Mouse (Mus musculus) R1 (cell line): ENCODE data around the gene Mknk1.
A peak's percentile ranks its signal among the peaks of the same experiment; 100 is the strongest.

Source experiments
- DNase-seq: peaks from one replicate; pipeline ENCODE4 v3.0.0-alpha.2; 2018; ENCODE audit warnings: low read depth, low spot score

Gene Mknk1

GRCm38 (mm10) chr4:115890553-115890952 lies 51.6 kb downstream of the Mknk1 start, which contains the start of gene 6430628N08Rik:
Gene 6430628N08Rik, plus strand, starts transcription at chr4:115890665.
- DNase-seq = no peak

- DNase-seq = peak; percentile 24
Measured at GRCm38 (mm10) chr4:115894281-115894680, 55.3 kb downstream of the Mknk1 start.

DNA sequence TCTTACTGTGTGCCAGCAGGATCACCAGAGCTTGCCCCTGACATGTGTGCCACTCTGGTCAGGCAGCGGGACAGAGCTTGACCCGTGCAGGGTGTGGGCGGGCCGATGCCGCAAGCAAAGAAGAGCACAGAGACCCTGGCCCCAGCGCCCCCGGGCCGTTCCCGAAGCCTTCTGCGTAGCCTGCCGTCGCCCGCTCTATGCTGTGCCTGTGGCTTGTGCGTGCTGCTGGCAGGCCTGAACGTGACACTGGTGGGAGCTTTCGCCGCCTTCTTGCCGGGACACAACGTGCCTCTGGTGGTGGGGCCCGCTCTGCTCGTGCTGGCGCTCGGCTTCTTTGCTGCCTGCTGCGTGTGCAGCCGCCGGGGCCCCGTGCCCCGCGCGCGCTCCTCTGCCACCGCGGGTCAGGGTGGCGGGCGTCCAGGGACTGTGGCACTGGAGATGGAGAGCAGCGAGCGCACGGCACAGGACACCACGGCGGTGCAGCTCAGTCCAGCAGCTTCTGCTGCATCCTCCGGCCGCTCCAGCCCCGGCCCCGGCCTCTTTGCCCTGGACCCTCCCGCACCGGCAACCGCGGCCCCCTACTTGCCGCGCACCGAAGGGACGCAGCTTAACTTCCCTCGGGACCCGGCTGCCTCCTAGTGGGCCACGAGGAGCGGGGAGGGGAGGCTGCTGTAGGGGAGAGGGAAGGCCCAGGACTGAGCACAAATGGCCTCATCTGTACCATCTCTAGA lies 59.1 kb downstream of the Mknk1 start:
- DNase-seq = peak; percentile 79

GRCm38 (mm10) chr4:115902816-115903215 lies 63.8 kb downstream of the Mknk1 start:
- DNase-seq = peak; percentile 68

- DNase-seq = no peak
Measured at GRCm38 (mm10) chr4:115904375-115904774, 65.4 kb downstream of the Mknk1 start.

DNA sequence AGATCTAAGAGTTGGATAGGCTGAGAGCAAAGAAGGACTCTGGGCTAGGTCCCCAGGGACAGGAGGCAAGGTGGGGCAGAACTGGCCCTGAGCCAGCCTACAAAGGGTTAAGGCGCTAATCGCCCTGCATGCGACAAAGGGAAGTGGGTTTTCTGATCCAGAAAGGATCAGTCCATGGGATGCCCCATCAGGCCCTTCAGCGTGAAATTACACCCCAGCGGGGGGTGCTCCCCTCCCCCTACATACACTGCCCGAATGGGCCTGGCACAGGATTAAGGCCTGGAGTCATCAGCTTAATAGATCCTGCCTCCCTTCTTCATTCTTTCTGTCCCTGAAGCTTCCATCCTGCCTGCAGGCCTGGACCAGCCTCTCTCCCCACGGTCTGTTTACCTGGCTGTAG lies 66.7 kb downstream of the Mknk1 start:
- no peak for DNase-seq

- DNase-seq = no peak
Measured at GRCm38 (mm10) chr4:115906791-115907190, 67.8 kb downstream of the Mknk1 start.

DNA sequence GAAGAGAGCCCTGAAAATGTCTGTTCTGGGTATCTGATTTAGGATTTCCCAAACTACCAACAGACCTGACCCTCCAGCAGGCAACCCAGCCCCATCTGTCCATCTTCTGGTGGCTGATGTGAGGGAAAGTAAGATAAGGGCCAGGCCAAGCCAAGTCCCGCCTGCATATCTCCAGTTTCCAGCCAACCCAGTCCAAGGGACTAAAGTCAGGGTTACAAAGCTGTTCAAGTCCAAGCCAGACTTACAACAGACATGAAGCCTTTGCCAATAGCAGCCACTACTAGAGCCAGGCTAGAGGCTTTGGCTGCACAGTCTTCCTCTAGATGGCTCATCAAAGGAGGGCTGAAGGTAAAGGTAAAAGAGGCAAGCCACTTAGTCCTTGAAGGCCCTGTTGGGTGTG lies 69.0 kb downstream of the Mknk1 start:
- no peak for DNase-seq

- DNase-seq = no peak
Measured at GRCm38 (mm10) chr4:115908641-115909040, 69.6 kb downstream of the Mknk1 start.

DNA sequence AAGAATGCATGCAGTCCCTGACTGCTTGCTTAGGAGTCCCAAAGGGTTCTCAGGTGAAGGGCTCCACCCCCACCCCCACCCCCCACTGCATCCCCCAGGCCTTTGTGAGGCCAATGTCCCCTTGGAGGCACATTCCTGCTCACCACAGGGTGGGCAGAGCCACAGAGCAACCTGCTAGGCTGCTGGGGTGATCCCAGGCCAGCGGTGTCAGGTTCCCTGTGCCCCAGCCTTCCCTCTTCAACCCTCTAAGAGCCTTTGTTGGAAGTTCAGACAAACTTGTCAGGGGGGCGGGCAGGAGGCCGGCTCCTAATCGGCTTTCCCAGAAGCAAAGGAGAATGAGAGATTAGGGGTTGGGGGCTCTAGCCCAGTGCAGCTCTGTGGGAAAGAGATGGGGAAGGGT lies 72.6 kb downstream of the Mknk1 start:
- no peak for DNase-seq

DNA sequence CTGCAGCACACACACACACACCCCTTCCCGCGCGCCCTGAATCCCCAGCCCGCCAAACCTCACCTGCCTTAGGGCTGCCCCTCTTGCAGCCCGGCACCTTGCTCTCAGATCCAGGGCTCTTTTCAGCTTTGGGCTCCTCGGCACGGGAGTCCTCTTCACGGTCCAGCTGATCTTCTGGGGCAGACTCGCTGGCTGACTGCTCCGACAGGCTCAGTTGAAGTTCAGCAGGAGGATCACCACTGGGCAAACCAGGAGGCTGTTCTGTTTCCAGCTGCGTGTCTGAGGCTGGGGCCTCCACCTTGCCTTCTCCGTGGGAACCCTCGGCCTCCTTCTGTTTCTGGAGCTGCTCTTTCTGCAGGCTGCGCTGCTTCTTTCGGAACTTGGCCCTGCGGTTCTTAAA lies 80.9 kb downstream of the Mknk1 start:
- DNase-seq = no peak

- DNase-seq = no peak
Measured at GRCm38 (mm10) chr4:115922688-115923087, 83.7 kb downstream of the Mknk1 start.

DNA sequence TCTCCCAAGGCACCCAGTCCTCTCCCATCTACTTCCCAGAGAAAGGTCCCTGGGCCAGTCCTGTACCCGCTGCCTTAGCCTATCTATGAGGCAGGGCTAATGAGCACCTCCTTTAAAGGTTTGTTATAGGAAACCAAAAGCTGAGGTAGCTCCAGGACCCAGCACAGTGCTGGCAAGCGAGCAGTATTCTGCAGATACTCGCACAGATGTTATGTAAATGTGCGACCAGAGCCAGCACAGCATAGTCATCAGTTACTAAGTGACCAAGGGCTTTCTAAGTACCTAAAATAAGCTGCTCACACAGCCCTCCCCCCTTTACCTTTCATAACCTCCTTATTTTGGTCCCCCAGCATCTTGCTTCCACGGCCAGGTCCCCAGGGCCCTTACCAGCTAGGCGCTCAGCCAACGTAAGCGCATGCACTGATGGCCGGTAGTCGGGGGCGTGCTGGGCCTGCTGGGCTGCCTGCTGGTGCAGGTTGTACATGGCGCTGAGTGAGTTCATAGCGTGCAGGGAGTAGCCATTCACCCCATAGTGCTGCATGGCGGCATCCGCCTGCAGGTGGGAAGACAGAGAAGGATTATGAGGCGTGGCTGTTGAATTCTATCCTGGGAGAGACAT lies 84.4 kb downstream of the Mknk1 start:
- DNase-seq = no peak

GRCm38 (mm10) chr4:115927637-115928036 lies 88.6 kb downstream of the Mknk1 start:
- no peak for DNase-seq
